Mouse (Mus musculus): Measurements from ENCODE around the gene Ect2l. TPM values are rescaled to one million over a fixed set of nuclear protein-coding genes. Genes with fewer than 3 reads are reported as not detected.

Gene Ect2l
- polyA plus RNA-seq, 1 experiment from 2014 or later, result 0.41 TPM

- Histone ChIP-seq H3K36me3 (replicated peaks) (no peaks in the 10 kb centered on the region), H3K27me3 (no peaks in the 10 kb centered on the region), H3K4me3 (replicated peaks) (no peak overlapping the region), H3K4me1 (no peaks in the 10 kb centered on the region), H3K4me2 (no peak overlapping the region), H3K9me3 (no peaks in the 10 kb centered on the region), H3K27ac (no peak overlapping the region), H3K9ac (no peak overlapping the region)
- ATAC-seq (ENCODE audit: low FRiP score), result no peak
- 85% methylated on average over 6 of the region's 6 CpGs for WGBS
Observed at GRCm38 (mm10) chr10:18210119-18210518, 571 bp downstream of the Ect2l start.

- Histone ChIP-seq H3K36me3 (replicated peaks) (no peaks in the 10 kb centered on the region), H3K27me3 (no peaks in the 10 kb centered on the region), H3K4me1 (peaks cover 10% of the 10 kb centered on the region), H3K4me3 (replicated peaks) (no peak overlapping the region), H3K9me3 (no peaks in the 10 kb centered on the region), H3K9ac (no peak overlapping the region), H3K27ac (no peak overlapping the region), H3K4me2 (no peak overlapping the region)
- no peak for ATAC-seq (ENCODE audit: low FRiP score)
- WGBS, result 6% methylated on average over 7 of the region's 7 CpGs
Observed at GRCm38 (mm10) chr10:18204067-18204466, 6.6 kb downstream of the Ect2l start.

GRCm38 (mm10) chr10:18202401-18202800 is 8.3 kb downstream of the Ect2l start:
- Histone ChIP-seq H3K9me3 (no peaks in the 10 kb centered on the region), H3K36me3 (replicated peaks) (no peaks in the 10 kb centered on the region), H3K4me2 (no peak overlapping the region), H3K27ac (no peak overlapping the region), H3K27me3 (no peaks in the 10 kb centered on the region), H3K4me3 (replicated peaks) (no peak overlapping the region), H3K9ac (no peak overlapping the region), H3K4me1 (peaks cover 10% of the 10 kb centered on the region)
- 76% methylated on average over 3 of the region's 3 CpGs for WGBS
- no peak for ATAC-seq (ENCODE audit: low FRiP score)

GRCm38 (mm10) chr10:18200656-18201055 is 10.0 kb downstream of the Ect2l start:
- WGBS, result 64% methylated on average over 9 of the region's 9 CpGs

GRCm38 (mm10) chr10:18199919-18200318 is 10.8 kb downstream of the Ect2l start:
- no peak overlapping the region for H3K4me3 ChIP-seq (replicated peaks)
- no peaks in the 10 kb centered on the region for H3K36me3 ChIP-seq (replicated peaks)
- no peaks in the 10 kb centered on the region for H3K9me3 ChIP-seq
- H3K27ac ChIP-seq, result no peak overlapping the region
- no peak overlapping the region for H3K4me2 ChIP-seq
- no peaks in the 10 kb centered on the region for H3K27me3 ChIP-seq
- WGBS, result 87% methylated on average over 4 of the region's 4 CpGs
- H3K9ac ChIP-seq, result no peak overlapping the region
- H3K4me1 ChIP-seq, result peaks cover 10% of the 10 kb centered on the region
- ATAC-seq (ENCODE audit: low FRiP score), result no peak

More at GRCm38 (mm10) chr10:18200656-18201055, 10.0 kb downstream of the Ect2l start:
- Histone ChIP-seq H3K36me3 (replicated peaks) (no peaks in the 10 kb centered on the region), H3K9ac (no peak overlapping the region), H3K4me1 (peaks cover 10% of the 10 kb centered on the region), H3K27me3 (no peaks in the 10 kb centered on the region), H3K9me3 (no peaks in the 10 kb centered on the region), H3K4me3 (replicated peaks) (no peak overlapping the region), H3K27ac (no peak overlapping the region), H3K4me2 (no peak overlapping the region)
- no peak for ATAC-seq (ENCODE audit: low FRiP score)

- no peaks in the 10 kb centered on the region for H3K27me3 ChIP-seq
- ATAC-seq (ENCODE audit: low FRiP score), result no peak
- no peak overlapping the region for H3K9ac ChIP-seq
- no peak overlapping the region for H3K27ac ChIP-seq
- H3K4me3 ChIP-seq (replicated peaks), result no peak overlapping the region
- no peaks in the 10 kb centered on the region for H3K9me3 ChIP-seq
- no peak overlapping the region for H3K4me2 ChIP-seq
- WGBS, result 88% methylated on average over 5 of the region's 5 CpGs
- H3K36me3 ChIP-seq (replicated peaks), result no peaks in the 10 kb centered on the region
- peaks cover 6% of the 10 kb centered on the region for H3K4me1 ChIP-seq
Observed at GRCm38 (mm10) chr10:18198286-18199015, 12.2 kb downstream of the Ect2l start.

- Histone ChIP-seq H3K4me3 (replicated peaks) (no peak overlapping the region), H3K9me3 (no peaks in the 10 kb centered on the region), H3K9ac (no peak overlapping the region), H3K36me3 (replicated peaks) (no peaks in the 10 kb centered on the region), H3K27ac (no peak overlapping the region), H3K4me2 (peak overlapping the region; percentile 40), H3K4me1 (peaks cover 6% of the 10 kb centered on the region), H3K27me3 (no peaks in the 10 kb centered on the region)
- 62% methylated on average over 14 of the region's 14 CpGs for WGBS
- ATAC-seq (ENCODE audit: low FRiP score), result peak; percentile 64; the same call in 1 of the 2 replicates
Observed at GRCm38 (mm10) chr10:18197206-18197979, 13.3 kb downstream of the Ect2l start.

- Histone ChIP-seq H3K4me3 (replicated peaks) (no peak overlapping the region), H3K9ac (no peak overlapping the region), H3K27me3 (no peaks in the 10 kb centered on the region), H3K4me1 (no peaks in the 10 kb centered on the region), H3K9me3 (no peaks in the 10 kb centered on the region), H3K27ac (no peak overlapping the region), H3K36me3 (replicated peaks) (no peaks in the 10 kb centered on the region), H3K4me2 (no peak overlapping the region)
- ATAC-seq (ENCODE audit: low FRiP score), result no peak
- WGBS, result 77% methylated on average over 14 of the region's 14 CpGs
Observed at GRCm38 (mm10) chr10:18194737-18195141, 16.0 kb downstream of the Ect2l start.

- H3K9me3 ChIP-seq, result no peaks in the 10 kb centered on the region
- no peak overlapping the region for H3K9ac ChIP-seq
- no peak overlapping the region for H3K27ac ChIP-seq
- H3K4me1 ChIP-seq, result no peaks in the 10 kb centered on the region
- H3K27me3 ChIP-seq, result no peaks in the 10 kb centered on the region
- 87% methylated on average over 11 of the region's 11 CpGs for WGBS
- H3K4me3 ChIP-seq (replicated peaks), result no peak overlapping the region
- no peak overlapping the region for H3K4me2 ChIP-seq
- H3K36me3 ChIP-seq (replicated peaks), result no peaks in the 10 kb centered on the region
- no peak for ATAC-seq (ENCODE audit: low FRiP score)
Observed at GRCm38 (mm10) chr10:18194156-18194555, 16.5 kb downstream of the Ect2l start.

- Histone ChIP-seq H3K36me3 (replicated peaks) (no peaks in the 10 kb centered on the region), H3K9me3 (no peaks in the 10 kb centered on the region), H3K4me3 (replicated peaks) (no peak overlapping the region), H3K9ac (no peak overlapping the region), H3K27me3 (no peaks in the 10 kb centered on the region), H3K4me1 (no peaks in the 10 kb centered on the region), H3K4me2 (no peak overlapping the region), H3K27ac (no peak overlapping the region)
- no peak for ATAC-seq (ENCODE audit: low FRiP score)
- WGBS, result 88% methylated on average over 11 of the region's 11 CpGs
Observed at GRCm38 (mm10) chr10:18193221-18193620, 17.5 kb downstream of the Ect2l start.

GRCm38 (mm10) chr10:18191706-18192105 is 19.0 kb downstream of the Ect2l start:
- no peak overlapping the region for H3K4me2 ChIP-seq
- no peaks in the 10 kb centered on the region for H3K9me3 ChIP-seq
- 78% methylated on average over 8 of the region's 8 CpGs for WGBS
- no peak overlapping the region for H3K27ac ChIP-seq
- no peak for ATAC-seq (ENCODE audit: low FRiP score)
- no peaks in the 10 kb centered on the region for H3K27me3 ChIP-seq
- no peak overlapping the region for H3K9ac ChIP-seq
- H3K4me1 ChIP-seq, result no peaks in the 10 kb centered on the region
- no peak overlapping the region for H3K4me3 ChIP-seq (replicated peaks)
- no peaks in the 10 kb centered on the region for H3K36me3 ChIP-seq (replicated peaks)

GRCm38 (mm10) chr10:18189498-18189897 is 21.2 kb downstream of the Ect2l start:
- Histone ChIP-seq H3K4me3 (replicated peaks) (no peak overlapping the region), H3K4me2 (no peak overlapping the region), H3K27me3 (no peaks in the 10 kb centered on the region), H3K27ac (no peak overlapping the region), H3K9me3 (no peaks in the 10 kb centered on the region), H3K4me1 (no peaks in the 10 kb centered on the region), H3K36me3 (replicated peaks) (no peaks in the 10 kb centered on the region), H3K9ac (no peak overlapping the region)
- WGBS, result 87% methylated on average over 4 of the region's 4 CpGs
- no peak for ATAC-seq (ENCODE audit: low FRiP score)

- Histone ChIP-seq H3K36me3 (replicated peaks) (no peaks in the 10 kb centered on the region), H3K9ac (no peak overlapping the region), H3K9me3 (no peaks in the 10 kb centered on the region), H3K27ac (no peak overlapping the region), H3K4me1 (no peaks in the 10 kb centered on the region), H3K4me3 (replicated peaks) (no peak overlapping the region), H3K4me2 (no peak overlapping the region), H3K27me3 (no peaks in the 10 kb centered on the region)
- 90% methylated on average over 6 of the region's 6 CpGs for WGBS
- no peak for ATAC-seq (ENCODE audit: low FRiP score)
Observed at GRCm38 (mm10) chr10:18188564-18188963, 22.1 kb downstream of the Ect2l start.

All from forebrain, embryonic 12.5 days (tissue).